Mouse (Mus musculus): Measurements from ENCODE around the gene Tmem181a. TPM values are rescaled to one million over a fixed set of nuclear protein-coding genes. Genes with fewer than 3 reads are reported as not detected.
"Not testable (repeated sequence)": the region's sequence is repeated elsewhere in the genome, so short reads cannot be mapped to it uniquely, and the experiment has no call there.

Tmem181a gene
- total RNA-seq, 2 experiments from 2014 or later, result 3.7 to 4.2 TPM

DNA sequence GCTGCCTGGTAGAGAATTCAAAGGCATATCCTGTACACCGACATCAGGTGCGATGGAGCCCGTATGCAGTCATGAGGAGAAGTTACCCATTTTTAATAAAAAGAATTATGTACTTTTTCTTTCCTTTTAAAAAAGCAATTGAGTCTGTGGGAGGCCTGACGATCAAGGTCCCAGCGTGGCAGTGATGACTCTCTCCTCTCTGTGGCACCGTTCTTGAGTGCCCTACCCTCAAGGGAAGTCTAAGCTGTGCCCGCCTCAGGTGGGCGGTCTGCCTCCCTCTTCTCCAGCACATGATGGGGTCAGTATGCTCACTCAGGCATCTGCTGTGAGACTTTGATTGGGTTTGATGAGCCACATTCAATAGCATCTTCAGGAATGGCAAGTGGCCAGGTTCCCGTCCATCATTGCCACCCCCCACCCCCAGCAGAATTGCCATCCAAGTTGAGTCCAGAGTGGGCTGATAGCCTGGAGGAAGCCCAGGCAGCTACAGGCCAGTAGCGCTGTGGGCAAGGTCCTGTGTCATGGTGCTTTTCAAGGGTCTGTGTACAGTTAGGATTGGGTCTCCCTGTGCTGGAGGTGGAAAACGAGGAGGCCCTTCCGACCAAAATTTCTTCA lies 49.1 kb downstream of the Tmem181a start:
- not testable (repeated sequence) for DNase-seq (ENCODE audit: low spot score)

GRCm38 (mm10) chr17:6306503-6306902 lies 49.8 kb downstream of the Tmem181a start:
- not testable (repeated sequence) for DNase-seq (ENCODE audit: low spot score)

GRCm38 (mm10) chr17:6311716-6312115 lies 55.1 kb downstream of the Tmem181a start:
- DNase-seq (ENCODE audit: low spot score), result not testable (repeated sequence)

DNA sequence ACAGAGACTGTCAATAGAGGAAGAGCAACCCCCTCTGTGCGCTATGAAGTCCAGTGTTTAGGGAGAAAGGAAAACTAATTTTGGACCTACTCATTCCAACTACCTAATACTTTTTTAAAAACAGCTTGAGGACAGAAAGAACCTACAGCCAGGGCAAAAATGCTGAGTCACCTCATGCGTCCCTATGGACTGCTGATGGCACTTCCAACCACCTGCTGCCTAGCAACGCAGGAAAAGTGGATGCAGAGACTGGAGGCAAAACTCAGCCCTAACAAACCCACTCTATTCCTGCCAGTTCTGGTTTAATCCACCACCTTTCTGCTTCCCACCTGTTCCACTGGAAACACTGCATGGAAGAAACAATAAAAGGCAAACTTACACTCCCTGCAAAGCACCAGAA lies 56.1 kb downstream of the Tmem181a start:
- not testable (repeated sequence) for DNase-seq (ENCODE audit: low spot score)

- not testable (repeated sequence) for DNase-seq (ENCODE audit: low spot score)
Observed at GRCm38 (mm10) chr17:6314493-6314892, 57.8 kb downstream of the Tmem181a start.

DNA sequence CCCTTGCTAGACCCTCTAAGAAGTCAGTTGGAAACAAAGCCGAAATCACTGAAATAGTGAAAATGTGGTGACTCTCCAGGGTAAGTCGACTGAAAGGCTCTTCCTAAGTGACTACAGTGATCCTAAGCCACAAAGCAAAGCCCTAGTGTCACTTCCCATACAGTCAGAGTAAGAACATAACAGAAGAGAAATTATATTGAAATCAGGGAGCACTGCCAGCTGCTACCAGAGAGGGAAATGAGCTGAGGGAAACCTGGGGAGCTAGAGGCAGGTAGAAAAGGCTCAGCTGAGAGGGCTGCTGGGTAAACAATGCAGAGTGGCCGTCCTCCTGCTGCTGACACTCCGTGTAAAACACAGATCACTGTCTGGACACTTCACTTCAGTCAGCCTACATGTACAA lies 59.0 kb downstream of the Tmem181a start:
- DNase-seq (ENCODE audit: low spot score), result peak; percentile 6

DNA sequence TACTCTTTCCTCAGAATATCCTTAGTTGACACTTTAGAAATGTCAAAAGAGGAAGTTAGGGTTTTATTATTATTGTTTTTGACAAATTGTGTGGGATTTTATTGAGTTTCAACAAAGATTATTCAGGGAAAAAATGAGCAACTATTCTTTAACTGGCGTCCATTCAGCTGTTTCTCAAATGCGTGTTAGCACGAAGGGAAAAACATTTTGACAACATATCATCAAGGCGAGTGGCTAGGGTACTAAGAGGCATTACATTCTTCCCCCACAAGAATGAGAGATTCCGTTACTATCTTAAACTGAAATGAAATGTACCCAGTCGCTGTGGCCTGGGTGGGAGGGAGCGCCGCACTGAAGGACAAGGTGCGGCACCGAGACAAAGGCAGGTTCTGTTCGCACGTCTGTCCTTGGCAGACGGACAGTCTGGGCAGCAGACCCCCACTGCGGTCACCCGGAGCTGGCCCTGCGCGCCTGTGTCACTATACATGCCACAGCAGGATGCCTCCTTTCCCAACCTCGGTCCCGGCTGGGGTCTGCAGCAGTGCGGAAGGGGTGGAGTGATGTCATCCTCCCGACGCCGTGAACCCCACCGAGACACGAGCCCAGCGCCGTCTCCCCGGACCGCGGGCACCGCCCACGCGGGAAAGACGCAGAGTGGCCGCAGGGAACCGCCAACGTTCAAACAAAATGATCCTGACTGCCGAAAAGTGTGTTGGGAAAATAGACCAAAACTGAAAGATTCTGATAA lies 59.9 kb downstream of the Tmem181a start:
- peak; percentile 41 for DNase-seq (ENCODE audit: low spot score)

DNA sequence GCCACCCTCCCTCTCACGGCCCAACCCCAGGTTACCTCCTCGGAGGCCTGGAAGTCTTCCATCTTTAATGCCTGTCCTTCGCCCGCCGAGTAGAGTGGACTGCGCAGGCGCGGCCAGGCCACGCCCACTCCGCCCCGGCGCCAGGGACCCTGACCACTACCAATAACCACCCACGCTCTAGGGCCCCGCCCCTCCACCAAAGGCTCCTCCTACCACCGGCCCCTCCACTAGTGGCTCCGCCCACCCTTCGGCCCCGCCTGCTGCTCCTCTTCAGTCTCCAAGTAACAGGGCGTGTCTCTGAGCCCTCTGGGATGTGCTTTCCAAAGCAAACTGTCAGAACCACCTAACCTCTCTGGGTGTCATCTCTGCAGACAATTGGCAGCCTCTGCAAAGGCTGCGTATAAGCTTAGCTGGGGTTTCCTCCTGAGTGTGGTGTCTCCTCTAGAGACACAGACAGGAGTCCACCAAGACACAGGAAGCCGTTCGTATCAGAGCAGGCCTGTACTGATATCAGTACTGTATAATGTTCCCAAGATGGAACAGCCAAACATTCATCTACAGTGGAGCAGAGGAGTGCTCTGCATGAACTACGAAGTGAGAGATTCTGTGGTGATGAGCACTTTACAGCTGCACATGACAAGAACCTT lies 60.8 kb downstream of the Tmem181a start, which contains the start of gene Dynlt1a:
Dynlt1a (minus strand) TSS at position 162 of the 647 bp plus-strand sequence.
- DNase-seq (ENCODE audit: low spot score), result peak; percentile 99

DNA sequence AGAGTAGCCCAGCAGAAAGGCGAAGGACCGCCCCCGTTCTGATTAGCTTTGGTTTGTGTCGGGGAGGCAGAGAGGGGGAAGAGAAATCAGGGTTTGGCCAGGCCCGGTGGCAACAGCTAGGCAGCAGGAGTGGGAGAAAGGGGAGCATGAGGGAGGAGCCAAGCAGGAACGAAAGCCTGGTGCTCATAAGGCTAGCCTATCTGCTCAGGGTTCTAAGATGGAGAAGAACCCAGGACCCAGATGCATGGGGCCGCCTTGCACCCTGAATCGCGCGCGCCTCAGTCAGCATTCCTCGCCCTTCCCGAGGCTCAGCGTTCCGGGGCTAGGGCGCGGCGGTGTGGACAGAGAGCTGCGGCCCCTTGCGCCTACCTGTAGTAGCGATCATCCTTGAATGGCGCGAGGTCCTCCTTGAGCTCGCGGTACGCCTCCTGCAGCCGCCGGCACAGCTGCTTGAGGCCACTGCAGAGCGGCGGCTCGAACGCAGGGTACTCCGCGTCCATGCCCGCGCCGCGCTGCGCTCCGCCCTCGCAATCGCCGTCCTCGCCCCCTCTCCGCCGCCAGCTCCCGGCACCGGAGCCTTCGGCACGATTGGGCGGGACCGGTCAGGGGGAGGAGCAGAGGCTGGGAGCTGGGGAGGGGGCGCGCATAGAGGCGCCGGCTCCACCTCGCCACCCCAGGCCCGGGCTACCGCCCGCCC lies 64.6 kb downstream of the Tmem181a start:
- DNase-seq (ENCODE audit: low spot score), result not testable (repeated sequence)

GRCm38 (mm10) chr17:6321778-6322101 lies 65.1 kb downstream of the Tmem181a start:
- not testable (repeated sequence) for DNase-seq (ENCODE audit: low spot score)

DNA sequence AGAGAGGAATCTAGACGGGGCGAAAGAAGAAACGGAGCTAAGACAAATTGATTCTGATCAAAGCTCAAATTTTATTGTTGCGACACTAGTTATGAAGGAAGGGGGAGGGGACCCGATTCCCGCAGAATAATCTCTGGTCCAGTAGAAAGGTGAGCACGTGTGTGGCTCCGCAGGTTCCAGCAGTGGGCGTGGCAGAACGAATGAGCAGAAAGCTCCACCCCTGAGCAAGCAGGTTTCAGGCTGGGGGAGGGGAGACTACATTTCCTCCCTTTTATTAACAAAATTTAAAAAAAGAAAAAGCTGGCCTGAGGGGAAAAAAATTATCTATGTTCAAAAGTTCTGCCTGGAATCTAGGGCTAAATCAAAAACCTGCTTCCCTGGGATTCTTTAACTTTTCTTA lies 68.4 kb downstream of the Tmem181a start:
- DNase-seq (ENCODE audit: low spot score), result not testable (repeated sequence)

DNA sequence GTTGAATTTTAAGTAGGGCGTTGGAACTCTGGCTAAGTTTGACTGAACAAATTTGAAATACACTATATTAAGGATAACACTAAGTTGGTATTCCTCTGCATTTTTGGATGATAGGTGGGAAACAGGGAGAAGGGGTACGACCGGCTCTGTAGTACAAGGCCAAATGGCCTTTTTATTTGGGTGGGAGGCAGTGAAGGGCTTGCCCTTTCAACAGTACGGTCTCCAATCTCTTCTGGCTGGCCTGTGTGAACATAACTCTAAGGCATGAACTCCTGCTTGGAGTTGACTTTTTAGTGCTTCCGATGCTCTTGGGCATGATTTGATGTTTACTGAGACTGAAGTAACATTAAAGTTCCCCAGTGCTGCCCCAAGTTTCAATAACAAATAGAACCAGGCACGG lies 68.9 kb downstream of the Tmem181a start:
- not testable (repeated sequence) for DNase-seq (ENCODE audit: low spot score)

DNA sequence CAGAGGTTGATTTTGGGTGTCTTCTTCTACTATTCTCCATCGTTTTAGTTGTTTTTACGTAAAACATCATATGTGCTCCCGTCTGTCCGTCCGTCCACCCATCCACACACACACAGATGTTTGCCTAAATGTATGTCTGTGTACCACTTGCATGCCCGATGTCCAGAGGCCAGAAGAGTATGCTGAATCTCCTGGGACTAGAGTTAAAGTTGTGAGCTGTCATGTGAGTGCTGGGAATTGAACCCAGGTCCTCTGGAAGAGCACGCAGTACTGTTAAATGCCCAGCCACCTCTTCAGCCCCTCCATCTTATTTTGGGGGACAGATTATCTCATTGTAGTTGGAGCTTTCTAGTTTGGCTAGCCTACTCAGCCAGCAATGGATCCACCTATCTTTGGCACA lies 70.9 kb downstream of the Tmem181a start:
- not testable (repeated sequence) for DNase-seq (ENCODE audit: low spot score)

- not testable (repeated sequence) for DNase-seq (ENCODE audit: low spot score)
Observed at GRCm38 (mm10) chr17:6328997-6329396, 72.3 kb downstream of the Tmem181a start.

GRCm38 (mm10) chr17:6342606-6343294 lies 86.1 kb downstream of the Tmem181a start:
- not testable (repeated sequence) for DNase-seq (ENCODE audit: low spot score)

GRCm38 (mm10) chr17:6355256-6355655 lies 98.6 kb downstream of the Tmem181a start:
- not testable (repeated sequence) for DNase-seq (ENCODE audit: low spot score)

Other genes with a start within 250 kb of the Tmem181a start
- gene Serac1, start 177.1 kb upstream of the Tmem181a start, total RNA-seq (2021), result 1 to 10 TPM; 6.2 to 7.0 TPM
- 10 to 100 TPM; 48.4 to 53.7 TPM for gene Gtf2h5, start 177.1 kb upstream of the Tmem181a start, total RNA-seq (2021)
- 100 to 1,000 TPM; 119 to 140 TPM for gene Tulp4, start 150.4 kb upstream of the Tmem181a start, total RNA-seq (2021)
- 1 to 10 TPM; 3.3 TPM for gene Dynlt1a, start 60.6 kb downstream of the Tmem181a start, total RNA-seq (2021)
- 10 to 100 TPM; 43.0 to 50.4 TPM for gene Dynlt1b, start 173.3 kb downstream of the Tmem181a start, total RNA-seq (2021)

Data from gastrocnemius, adult 18-20 months (tissue).